Mouse (Mus musculus): Measurements from ENCODE around the gene 1700025G04Rik.

DNA sequence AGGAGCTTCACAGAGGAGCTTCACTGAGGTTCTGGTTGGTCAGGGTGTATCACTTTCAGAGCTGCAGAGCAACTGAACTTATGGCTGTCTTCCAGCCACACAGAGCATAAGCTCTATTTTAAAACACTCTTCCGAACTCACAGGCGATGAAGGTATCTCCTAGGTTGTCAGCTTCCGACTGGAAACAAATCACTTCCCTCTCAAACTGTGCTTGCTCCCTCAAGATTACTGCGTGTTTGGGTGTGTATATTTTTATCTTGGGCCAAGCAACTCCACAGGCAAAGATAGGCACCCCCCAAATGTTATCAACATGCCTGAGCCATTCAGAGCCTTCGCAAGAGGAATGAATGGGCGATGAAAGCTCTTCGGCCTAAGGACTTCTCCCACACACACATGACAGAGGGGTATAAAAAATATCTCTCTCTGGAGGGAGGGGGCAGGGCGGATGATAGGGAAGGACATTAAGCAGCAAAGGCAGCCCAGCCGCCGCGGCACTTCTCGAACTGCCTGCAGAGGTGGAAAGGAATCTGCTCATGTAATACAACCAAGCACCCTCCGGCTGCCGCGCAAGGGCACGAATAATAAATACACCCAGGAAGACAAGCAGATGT, 1.0 kb downstream of the 1700025G04Rik start:
- TF ChIP-seq CTCF (IDR thresholded peaks at IDR 0.05; ENCODE audit: low read depth, low read length) (no peak), GATA1 (IDR thresholded peaks at IDR 0.05; ENCODE audit: borderline replicate concordance, low read length) (no peak), POLR2AphosphoS5 (IDR thresholded peaks at IDR 0.05; ENCODE audit: insufficient replicate concordance, low read depth, low read length) (no peak), GATA2 (IDR thresholded peaks at IDR 0.05; ENCODE audit: borderline replicate concordance, low read depth, low read length) (no peak), TAL1 (conservative IDR thresholded peaks at IDR 0.05; ENCODE audit: low read depth, low read length) (no peak)

Measured in G1E (cell line).